Mouse (Mus musculus): ENCODE data around the gene Lgals8.

The Lgals8 gene

GRCm38 (mm10) chr13:12460443-12460842, 4.3 kb downstream of the Lgals8 start:
- DNase-seq: peak; percentile 37

DNA sequence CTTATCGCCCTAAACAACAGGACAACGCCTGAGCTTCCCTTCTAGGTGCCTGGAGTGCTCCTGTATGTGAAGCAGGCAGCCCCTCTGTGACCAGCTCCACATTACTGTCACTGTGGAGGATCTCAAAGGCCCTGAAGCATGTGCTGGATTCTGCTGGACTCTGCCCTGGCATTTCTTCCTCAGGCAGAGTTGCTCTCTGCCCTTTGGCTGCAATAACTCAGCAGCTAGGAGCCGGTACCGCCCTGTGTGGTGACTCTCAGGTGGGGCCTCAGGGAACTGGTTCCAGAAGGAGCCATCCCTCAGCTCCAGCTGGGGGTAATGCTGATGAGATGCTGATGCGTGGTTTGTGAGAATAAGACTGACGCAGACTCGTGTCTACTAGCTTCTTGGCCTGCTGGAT, 8.0 kb downstream of the Lgals8 start:
- DNase-seq: no peak

DNA sequence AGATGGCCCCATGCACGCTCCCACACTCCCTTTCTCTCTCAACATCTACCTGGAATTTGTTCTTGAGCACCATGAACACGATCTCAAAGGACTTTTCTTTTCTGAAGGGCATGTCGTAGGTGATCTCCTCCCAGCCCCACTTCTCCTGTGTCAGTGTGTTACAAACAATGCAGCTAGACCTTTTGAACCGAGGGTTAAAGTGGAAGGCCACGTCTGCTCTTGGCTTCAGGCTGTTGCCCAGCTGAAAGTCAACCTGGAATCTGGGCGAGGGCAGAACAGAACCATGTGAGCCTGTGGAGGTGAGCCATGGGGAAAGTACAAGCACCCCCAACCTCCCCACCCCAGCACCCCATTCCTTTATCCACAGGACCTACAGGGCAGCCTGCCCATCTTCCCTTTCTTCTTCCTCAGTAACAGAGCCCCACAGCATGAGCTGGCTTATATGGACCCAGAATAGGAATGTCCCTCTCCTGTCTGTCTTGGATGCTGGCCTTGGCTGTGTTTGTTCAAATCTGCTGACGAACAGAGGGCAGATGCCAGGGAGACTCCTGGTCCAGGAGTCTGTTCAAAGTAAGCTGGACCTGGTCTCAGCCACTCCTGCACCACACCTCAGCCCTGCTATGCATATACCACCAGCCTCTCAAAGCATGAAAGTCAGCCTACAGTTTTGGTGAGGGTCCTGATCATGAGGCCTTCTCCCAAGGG, 9.9 kb downstream of the Lgals8 start:
- no peak for DNase-seq

DNA sequence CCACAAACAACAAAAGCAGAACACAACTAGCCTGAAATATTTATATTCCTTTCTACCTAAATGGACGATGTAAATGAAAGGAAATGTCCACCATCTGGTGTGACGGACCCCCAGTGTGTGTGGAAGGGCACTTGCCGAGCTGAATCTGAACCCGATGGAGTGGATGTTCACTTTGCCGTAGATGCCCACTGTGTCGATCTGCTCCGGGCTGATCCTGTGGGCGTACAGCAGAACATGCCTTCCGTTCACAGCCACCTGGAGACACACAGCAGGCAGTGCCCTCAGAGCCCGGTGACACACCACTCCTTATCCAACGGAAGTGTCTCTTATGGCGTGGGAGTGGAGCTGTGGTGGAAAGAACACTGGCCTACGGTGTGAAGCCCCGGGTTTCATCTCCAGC, 11.6 kb downstream of the Lgals8 start:
- no peak for DNase-seq

DNA sequence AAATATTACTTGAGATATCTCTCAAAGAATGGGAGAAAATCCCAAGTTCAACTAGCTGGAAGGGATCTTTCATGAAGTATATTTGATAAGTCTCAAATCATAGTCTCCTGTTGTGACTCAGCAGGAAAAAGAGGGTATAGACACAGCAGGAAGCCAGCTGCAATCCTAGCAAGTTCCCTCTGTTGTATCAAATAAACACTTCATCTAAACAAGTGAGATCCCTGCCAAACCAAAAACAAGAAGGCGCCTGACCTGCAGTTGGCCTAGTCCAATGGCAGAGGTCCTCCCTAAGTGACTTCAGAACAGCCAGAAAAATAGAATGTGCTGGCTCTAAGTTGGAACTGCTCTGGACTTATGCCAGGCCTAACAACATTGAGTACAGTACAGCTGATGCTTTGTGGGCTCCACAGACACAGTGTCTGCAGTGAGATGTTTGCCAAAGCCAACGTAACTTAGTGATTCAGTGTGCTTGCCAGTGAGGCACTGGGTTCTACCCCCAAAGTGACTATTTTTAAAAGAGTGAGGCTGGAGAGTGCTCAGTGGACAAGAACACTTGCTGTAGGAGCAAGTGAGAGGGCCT, 22.6 kb downstream of the Lgals8 start:
- no peak for DNase-seq

- no peak for DNase-seq
Observed at GRCm38 (mm10) chr13:12440813-12441212, 23.9 kb downstream of the Lgals8 start.

GRCm38 (mm10) chr13:12439586-12439985, 25.2 kb downstream of the Lgals8 start:
- no peak for DNase-seq

DNA sequence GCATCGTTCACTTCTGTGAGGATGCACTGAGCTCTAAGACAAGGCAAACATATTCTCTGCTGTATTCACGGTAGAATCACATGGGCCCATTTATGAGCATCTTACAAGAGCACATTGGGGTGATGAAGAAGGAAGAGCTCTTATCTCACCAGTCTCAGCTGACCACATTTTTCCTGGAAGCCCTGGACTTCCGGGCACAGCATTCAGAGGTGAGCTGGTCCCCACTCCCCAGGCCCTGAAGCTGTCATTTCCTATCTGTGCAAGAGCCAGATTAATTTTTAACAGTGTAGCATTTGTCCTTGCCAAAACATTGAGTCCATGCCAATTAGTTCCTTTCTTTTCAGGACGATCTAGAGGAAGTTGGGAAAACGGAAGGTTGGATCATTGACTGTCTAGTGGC, 30.9 kb downstream of the Lgals8 start:
- no peak for DNase-seq

DNA sequence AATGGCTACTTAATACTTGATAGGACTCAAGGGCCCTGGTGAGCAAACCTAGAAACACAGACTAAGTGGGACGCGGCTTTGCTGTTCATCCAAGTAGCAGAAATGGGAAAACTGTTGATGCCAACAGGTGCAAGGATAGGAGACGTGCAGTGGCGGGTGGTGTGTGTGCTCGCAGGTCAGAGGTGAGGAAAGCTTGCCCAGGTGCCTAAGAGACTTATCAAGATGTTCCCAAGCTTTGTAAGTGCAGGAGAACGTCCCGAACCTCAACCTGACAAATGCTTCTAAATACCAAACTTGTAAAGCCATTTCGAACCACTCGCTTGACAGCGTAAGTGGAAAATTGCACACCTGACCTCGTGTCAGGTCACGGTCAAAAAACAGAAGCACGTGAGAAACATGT, 36.2 kb downstream of the Lgals8 start:
- no peak for DNase-seq

DNA sequence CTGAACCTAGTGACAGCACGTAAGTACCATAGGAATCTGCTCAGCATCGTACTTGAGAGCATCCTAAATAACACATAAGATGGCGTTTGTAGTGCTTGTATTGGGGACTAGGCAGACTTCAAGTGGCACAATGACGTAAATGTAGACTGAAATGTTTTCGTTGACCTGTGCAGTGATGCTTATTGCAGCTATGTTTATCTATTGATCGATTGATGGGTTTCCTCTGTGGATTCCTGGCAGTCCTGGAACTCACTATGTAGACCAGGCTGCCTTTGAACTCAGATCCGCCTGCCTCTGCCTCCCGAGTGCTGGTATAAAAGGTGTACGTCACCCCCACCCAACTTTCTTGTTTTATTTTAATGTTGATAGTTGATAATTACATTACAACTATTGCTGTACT, 44.1 kb downstream of the Lgals8 start:
- DNase-seq: no peak

DNA sequence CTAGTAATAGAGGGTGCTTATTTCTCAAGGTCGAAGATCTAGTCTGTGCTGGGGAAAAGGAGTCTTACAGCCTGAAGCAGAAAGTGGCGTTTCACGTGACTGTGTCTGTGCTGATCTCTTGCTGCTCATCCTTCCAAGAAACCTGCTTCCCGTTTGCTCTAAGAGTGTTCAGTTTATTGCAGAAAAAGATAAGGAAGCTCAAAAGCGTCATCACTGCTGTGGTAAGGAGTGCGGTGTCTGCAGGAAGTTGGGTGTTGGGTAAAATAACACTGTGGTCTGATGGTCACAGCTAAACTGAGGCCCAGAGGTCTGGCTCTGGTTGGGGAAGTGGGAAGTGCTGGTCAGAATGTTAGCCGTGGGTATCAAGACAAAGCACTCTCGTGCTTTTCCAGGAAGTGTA, 52.7 kb downstream of the Lgals8 start:
- no peak for DNase-seq

DNA sequence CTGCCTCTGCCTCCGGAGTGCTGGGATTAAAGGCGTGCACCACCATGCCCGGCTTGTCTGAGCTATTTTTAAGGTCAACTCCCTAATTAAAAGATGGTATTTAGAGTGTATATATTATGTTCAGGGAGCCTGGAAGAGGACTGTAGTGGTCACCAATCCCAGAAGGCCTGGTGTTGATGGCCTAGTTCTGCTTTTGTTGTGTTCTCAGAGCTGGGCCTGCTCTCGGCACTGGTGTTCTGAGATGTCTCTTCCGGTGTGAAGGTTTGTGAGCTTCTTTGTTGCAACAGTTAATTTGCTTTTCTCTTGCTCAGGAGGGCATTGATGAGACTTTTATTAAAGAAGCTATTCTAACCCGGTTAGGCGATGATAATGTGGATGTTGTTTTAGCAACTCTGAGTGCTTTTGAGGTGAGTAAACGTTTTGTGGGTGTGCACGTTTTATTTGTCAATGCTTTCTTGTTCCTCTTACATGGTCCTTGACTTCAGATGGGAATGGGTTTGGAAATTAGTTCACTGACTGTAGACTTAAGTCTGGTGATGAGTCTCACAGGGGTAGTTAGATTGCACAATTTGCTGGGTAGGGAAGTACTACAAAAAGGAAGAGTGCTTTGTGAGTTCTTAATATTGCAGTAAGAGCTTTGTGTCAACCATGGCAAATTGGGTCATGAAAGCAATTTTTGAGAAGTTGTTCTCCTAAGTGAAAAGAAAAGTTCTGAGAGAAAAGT, 56.2 kb downstream of the Lgals8 start:
- no peak for DNase-seq

GRCm38 (mm10) chr13:12395571-12395970, 69.2 kb downstream of the Lgals8 start:
- DNase-seq: peak; percentile 7

DNA sequence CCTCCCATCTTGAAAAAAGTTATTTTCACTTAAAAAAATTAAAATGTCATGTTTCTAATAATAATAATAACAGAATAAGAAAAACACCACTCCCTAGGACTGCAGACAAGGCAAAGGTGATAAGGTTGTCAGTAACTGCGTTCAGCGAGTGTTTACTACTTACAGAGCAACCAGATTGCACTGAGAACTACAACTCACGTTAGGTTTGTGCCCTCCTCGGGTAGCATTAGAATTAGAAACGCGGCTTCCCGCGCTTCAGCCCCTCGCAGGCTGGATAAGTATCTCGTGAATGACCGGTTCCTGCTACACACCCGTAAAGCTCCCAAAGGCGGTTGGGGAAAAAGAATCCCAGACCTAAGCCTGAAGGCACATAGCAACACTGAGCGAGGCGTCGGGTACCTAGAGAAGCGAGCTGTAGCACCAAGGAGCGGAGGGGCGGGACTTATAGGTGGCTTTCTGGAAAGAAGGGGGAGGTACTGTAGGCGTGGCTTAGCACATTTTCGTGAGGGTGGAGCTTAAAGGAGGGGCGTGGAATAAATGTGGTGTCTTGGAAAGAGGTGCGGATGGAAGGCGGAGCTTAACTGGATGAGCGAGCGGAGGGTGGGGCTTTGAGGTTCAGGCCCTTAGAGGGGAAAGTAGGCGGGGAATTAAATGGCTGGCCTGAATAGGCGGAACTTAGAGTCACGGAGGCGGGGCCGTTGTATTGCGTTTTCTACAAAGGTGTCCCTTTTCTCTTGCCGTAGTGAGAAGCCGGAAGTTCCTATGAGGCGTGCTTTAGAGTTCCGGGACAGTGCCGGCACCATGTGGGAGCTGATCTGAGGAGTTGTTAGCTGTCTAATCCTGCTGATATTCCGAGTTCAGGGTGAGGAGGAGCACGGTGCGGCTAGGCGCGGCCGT, 69.9 kb downstream of the Lgals8 start, which contains the start of gene Heatr1:
Gene Heatr1, plus strand, starts transcription at position 419 of the 897 bp plus-strand sequence.
- peak; percentile 72 for DNase-seq
